Mouse (Mus musculus): ENCODE measurements around the gene Slc35g3. TPM values are rescaled to one million over a fixed set of nuclear protein-coding genes. Genes with fewer than 3 reads are reported as not detected.

The Slc35g3 gene
- total RNA-seq, 1 experiment from 2014 or later = not detected

- DNase-seq = no peak
Observed at GRCm38 (mm10) chr11:69784793-69785272, 23.1 kb upstream of the Slc35g3 start.

DNA sequence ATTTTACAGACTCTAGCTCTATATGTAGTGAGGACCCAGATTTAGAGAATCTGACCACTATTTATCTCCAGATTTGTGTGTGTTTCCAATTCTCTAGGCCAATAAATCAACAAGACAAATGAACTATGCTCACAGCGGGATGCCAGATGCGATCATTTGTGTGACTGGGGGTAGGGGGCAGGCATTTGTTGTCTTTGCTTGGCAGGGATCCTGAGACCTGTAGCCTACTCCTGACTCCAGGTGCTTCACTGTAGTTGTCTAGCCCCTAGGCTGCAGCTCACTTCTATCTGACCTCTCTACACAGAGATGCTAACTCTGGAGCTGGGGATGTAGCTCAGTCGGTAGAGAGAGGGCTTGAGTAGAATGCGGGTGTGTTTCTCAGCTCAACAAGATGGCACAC lies 20.1 kb upstream of the Slc35g3 start:
- no peak for DNase-seq

- DNase-seq = no peak
Observed at GRCm38 (mm10) chr11:69778985-69779384, 17.2 kb upstream of the Slc35g3 start.

DNA sequence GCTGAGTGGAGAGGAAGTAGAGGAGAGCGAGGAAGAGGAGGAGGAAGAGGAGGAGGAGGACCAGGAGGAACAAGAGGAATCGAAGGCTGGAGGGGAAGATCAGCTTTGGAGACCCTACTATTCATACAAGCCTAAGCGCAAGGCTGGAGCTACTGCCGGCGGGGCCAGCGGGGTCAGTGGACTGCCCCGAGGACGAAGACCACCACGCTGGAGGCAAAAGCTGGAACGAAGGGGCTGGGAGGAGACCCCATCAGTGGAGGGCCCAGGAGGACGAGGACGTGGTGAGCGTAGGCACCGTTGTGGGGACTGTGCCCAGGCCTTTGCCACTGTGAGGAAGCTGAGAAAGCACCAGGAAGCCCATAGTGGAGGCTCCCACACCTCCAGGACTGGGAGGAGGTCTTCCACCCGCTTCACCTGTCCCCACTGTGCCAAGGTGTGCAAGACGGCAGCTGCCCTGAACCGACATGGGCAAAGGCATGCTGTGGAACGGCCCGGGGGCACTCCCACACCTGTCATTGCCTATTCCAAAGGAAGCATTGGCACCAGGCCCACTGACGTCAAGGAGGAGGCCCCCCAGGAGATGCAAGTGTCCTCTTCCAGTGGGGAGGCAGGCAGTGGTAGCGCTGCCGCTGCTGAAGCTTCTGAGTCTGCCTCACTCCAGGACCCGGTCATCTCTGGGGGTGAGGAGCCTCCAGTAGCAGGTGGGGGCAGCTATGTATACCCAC lies 16.7 kb upstream of the Slc35g3 start:
- no peak for DNase-seq

DNA sequence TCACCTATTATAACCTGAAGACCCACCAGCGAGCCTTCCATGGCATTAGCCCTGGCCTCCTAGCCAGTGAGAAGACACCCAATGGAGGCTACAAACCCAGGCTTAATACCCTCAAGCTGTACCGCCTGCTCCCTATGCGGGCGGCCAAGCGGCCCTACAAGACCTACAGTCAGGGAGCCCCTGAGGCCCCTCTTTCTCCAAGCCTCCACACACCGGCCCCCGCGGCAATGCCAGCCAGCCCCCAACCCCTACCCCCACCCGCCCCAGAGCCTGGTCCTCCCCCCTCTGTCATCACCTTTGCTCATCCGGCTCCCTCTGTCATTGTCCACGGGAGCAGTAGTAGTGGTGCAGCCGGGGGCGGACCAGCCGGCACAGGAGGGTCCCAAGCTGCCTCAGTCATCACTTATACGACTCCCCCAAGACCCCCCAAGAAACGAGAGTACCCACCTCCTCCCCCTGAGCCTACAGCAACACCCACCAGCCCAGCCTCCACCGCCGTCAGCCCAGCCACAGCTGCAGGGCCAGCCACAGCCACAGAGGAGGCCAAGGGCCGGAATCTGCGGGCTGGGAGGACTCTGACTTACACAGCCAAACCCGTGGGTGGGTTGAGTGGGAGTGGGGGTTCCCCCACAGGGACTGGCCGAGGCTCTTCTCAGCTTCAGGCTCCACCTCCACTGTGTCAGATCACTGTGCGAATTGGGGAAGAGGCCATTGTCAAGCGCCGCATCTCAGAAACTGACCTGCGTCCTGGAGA lies 15.9 kb upstream of the Slc35g3 start:
- DNase-seq = no peak

- no peak for DNase-seq
Observed at GRCm38 (mm10) chr11:69776488-69776887, 14.7 kb upstream of the Slc35g3 start.

GRCm38 (mm10) chr11:69775716-69776115 lies 13.9 kb upstream of the Slc35g3 start:
- DNase-seq = no peak

- no peak for DNase-seq
Observed at GRCm38 (mm10) chr11:69774961-69775360, 13.2 kb upstream of the Slc35g3 start.

DNA sequence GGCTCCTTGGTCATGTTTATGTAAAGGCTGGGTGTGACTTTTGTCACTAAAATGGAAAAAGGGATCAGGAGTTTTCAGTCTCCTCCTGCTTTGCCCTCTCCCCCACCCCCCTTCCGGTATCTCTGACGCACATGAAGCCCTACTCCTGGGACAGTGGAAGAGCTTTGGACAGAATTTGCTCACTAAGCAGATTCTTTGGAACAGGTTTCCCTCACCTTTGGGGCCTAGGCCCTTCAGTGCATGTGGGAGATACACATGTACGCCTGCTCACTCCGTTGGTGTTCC lies 5.8 kb upstream of the Slc35g3 start:
- DNase-seq = no peak

- DNase-seq = no peak
Observed at GRCm38 (mm10) chr11:69766872-69767624, 5.3 kb upstream of the Slc35g3 start.

DNA sequence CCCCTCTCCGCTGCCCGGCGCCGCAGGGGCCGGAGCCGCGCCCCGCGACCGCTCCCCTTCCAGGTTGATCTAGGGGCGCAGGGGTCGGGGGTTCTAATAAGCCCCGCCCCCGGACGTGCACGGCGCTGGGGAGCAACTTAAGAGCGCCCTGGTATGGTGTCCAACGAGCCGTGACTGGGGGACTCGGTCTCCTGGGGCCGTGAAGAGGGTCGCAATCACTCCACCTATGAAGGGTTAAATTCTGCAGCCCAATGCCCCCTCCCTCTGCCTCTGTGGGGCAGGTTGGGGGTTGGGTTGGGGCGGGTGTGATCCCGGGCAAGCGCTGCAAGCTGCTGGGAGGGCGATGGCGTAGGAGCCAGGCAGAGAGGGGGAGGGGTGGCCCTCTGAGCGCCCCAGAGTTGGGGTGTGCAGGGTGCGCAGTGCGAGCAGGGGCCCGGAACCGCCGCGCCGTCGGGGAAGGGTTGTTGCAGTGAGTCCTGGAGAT lies 4.4 kb upstream of the Slc35g3 start:
- DNase-seq = peak; percentile 80

- peak; percentile 70 for DNase-seq
Observed at GRCm38 (mm10) chr11:69765221-69766125, 3.7 kb upstream of the Slc35g3 start, which contains the start of gene Zbtb4. Gene Zbtb4 (plus strand): TSS chr11:69765912.

DNA sequence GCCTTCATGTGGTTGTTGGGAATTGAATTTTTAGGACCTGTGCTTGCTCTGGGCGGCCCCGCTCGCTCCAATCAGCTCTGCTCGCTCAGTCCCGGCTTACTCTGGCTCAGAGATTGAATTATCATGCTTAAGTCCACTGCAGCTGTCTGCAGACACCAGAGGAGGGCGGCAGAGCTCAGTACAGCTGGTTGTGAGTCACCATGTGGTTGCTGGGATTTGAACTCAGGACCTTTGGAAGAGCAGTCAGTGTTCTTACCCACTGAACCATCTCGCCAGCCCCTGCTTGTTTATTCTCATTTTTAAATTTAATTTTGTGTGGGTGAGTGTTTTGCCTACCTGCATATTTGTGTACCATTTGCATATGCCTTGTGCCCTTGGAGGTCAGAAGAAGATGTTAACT lies 1.8 kb upstream of the Slc35g3 start:
- no peak for DNase-seq

- DNase-seq = no peak
Observed at GRCm38 (mm10) chr11:69760901-69761200, 917 bp downstream of the Slc35g3 start.

GRCm38 (mm10) chr11:69760160-69760900 lies 1.4 kb downstream of the Slc35g3 start:
- DNase-seq = no peak

DNA sequence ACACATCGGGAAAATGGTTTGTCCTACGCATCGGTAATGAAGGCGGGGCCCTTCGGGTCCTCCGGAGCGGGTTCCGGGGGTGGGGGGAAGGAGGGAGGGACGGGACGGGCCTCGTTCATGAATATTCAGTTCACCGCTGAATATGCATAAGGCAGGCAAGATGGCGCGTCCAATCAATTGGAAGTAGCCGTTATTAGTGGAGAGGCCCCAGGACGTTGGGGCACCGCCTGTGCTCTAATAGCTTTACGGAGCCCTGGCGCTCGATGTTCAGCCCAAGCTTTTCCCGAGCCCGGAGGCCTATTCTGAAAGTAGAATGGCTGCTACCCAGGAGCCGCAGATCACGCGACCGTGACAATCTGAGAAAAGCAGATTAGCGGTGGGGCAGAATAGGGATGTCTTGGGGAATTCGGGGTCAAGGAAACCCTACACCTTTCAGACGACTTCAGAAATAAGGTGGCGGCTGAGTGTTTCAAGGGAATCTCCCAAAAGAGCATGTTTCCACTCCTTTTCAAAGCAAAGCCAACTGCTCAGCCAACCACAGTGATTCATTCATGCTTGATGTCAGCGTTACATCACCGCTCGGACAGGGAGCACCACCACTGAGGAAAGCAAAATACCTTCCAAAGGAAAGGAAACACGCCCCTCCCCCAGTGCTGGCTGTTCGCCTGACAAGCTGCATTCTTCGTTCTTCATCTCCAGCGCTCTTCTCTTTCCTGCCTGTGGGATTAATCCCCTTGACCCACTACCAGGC lies 2.6 kb downstream of the Slc35g3 start:
- DNase-seq = peak; percentile 80

GRCm38 (mm10) chr11:69758478-69758970 lies 3.2 kb downstream of the Slc35g3 start, which contains the start of gene Polr2a:
Gene Polr2a (minus strand): TSS chr11:69758637.
- DNase-seq = peak; percentile 95

GRCm38 (mm10) chr11:69758090-69758456 lies 3.7 kb downstream of the Slc35g3 start:
- DNase-seq = peak; percentile 98

GRCm38 (mm10) chr11:69757303-69758089 lies 4.3 kb downstream of the Slc35g3 start:
- no peak for DNase-seq

Data from adrenal gland, postnatal 25 days (tissue).